Mouse (Mus musculus) intestine, embryonic 16.5 days (tissue): ENCODE results near the gene Ubl4b. TPM values are rescaled to one million over a fixed set of nuclear protein-coding genes. Genes with fewer than 3 reads are reported as not detected.

Experiments used
- ATAC-seq: fragments of 200-750 bp; cut with Nextera tagmentation; 2 replicates; pipeline ENCODE4 v1.8.0; 2017; ENCODE audit warnings: moderate TSS enrichment, moderate library complexity
- H3K27ac ChIP-seq: fragments of 300-500 bp; sonication (generic); 2 replicates; pipeline ENCODE4 v1.5.1; 2014; ENCODE audit warnings: mild to moderate bottlenecking, low read length
- H3K27me3 ChIP-seq: fragments of 300-500 bp; sonication (generic); replicated peaks from 2 replicates; pipeline ENCODE4 v1.6.1; 2014; ENCODE audit warnings: low read length, control low read depth, mixed read lengths; ENCODE audit not compliant: control insufficient read depth, insufficient read depth
- H3K36me3 ChIP-seq: fragments of 300-500 bp; sonication (generic); 2 replicates; pipeline ENCODE4 v1.6.1; 2014; ENCODE audit warnings: low read length, control low read depth; ENCODE audit not compliant: control insufficient read depth, insufficient read depth
- H3K4me1 ChIP-seq: fragments of 300-500 bp; sonication (generic); 2 replicates; pipeline ENCODE4 v1.6.1; 2014; ENCODE audit warnings: low read length, control low read depth, mixed read lengths; ENCODE audit not compliant: control insufficient read depth, insufficient read depth
- H3K4me2 ChIP-seq: fragments of 300-500 bp; sonication (generic); 2 replicates; pipeline ENCODE4 v1.6.1; 2014; ENCODE audit warnings: low read depth, low read length, control low read depth
- H3K4me3 ChIP-seq: fragments of 300-500 bp; sonication (generic); 2 replicates; pipeline ENCODE4 v1.5.1; 2014; ENCODE audit warnings: mild to moderate bottlenecking, low read length
- H3K9ac ChIP-seq: fragments of 300-500 bp; sonication (generic); 2 replicates; pipeline ENCODE4 v1.6.1; 2014; ENCODE audit warnings: low read depth, low read length
- H3K9me3 ChIP-seq: fragments of 300-500 bp; sonication (generic); 2 replicates; pipeline ENCODE4 v1.6.1; 2016; ENCODE audit warnings: low read length, control low read depth; ENCODE audit not compliant: control insufficient read depth
- WGBS: fragments of 180-500 bp; shearing (Covaris S2); extraction: QIAGEN DNeasy Blood & Tissue Kit; methylation state at CpG from one replicate; pipeline ENCODE4 v1.1.7; 2014; 5-methylcytosine and 5-hydroxymethylcytosine counted together
- polyA plus RNA-seq: library from polyadenylated mRNA; unstranded; fragments of >200 nt; fragmentation: Nextera tagmentation; extraction: Ambion mirVana; gene quantifications from 2 replicates; pipeline ENCODE4 v1.2.1, GENCODE M21; 2015

Gene Ubl4b
- polyA plus RNA-seq, 1 experiment from 2014 or later = not detected

GRCm38 (mm10) chr3:107576807-107577206 lies 21.9 kb upstream of the Ubl4b start:
- H3K27me3 ChIP-seq = peaks cover 31% of the 10 kb centered on the region
- no peak overlapping the region for H3K4me2 ChIP-seq
- H3K9me3 ChIP-seq = no peaks in the 10 kb centered on the region
- peaks cover 5% of the 10 kb centered on the region; the same call in 1 of the 2 replicates for H3K4me1 ChIP-seq
- no peaks in the 10 kb centered on the region for H3K36me3 ChIP-seq
- no peak for ATAC-seq
- no peak overlapping the region for H3K4me3 ChIP-seq
- no peak overlapping the region for H3K27ac ChIP-seq
- 77% methylated on average over 3 of the region's 3 CpGs for WGBS
- H3K9ac ChIP-seq = no peak overlapping the region

GRCm38 (mm10) chr3:107571205-107571604 lies 16.3 kb upstream of the Ubl4b start:
- H3K27me3 ChIP-seq = no peaks in the 10 kb centered on the region
- ATAC-seq = no peak
- no peak overlapping the region for H3K9ac ChIP-seq
- H3K9me3 ChIP-seq = no peaks in the 10 kb centered on the region
- H3K36me3 ChIP-seq = no peaks in the 10 kb centered on the region
- no peaks in the 10 kb centered on the region for H3K4me1 ChIP-seq
- H3K4me2 ChIP-seq = no peak overlapping the region
- 60% methylated on average over 2 of the region's 2 CpGs for WGBS
- no peak overlapping the region for H3K4me3 ChIP-seq
- no peak overlapping the region for H3K27ac ChIP-seq

GRCm38 (mm10) chr3:107568721-107569120 lies 13.8 kb upstream of the Ubl4b start:
- no peaks in the 10 kb centered on the region for H3K36me3 ChIP-seq
- H3K4me2 ChIP-seq = no peak overlapping the region
- H3K4me3 ChIP-seq = no peak overlapping the region
- peaks cover 5% of the 10 kb centered on the region; the same call in 1 of the 2 replicates for H3K27me3 ChIP-seq
- no peaks in the 10 kb centered on the region for H3K9me3 ChIP-seq
- WGBS = 53% methylated on average over 4 of the region's 4 CpGs
- no peak overlapping the region for H3K9ac ChIP-seq
- no peaks in the 10 kb centered on the region for H3K4me1 ChIP-seq
- no peak for ATAC-seq
- H3K27ac ChIP-seq = no peak overlapping the region

GRCm38 (mm10) chr3:107567766-107568165 lies 12.9 kb upstream of the Ubl4b start:
- no peaks in the 10 kb centered on the region for H3K4me1 ChIP-seq
- no peak overlapping the region for H3K4me3 ChIP-seq
- H3K9me3 ChIP-seq = no peaks in the 10 kb centered on the region
- 82% methylated on average over 7 of the region's 7 CpGs for WGBS
- H3K27ac ChIP-seq = no peak overlapping the region
- H3K9ac ChIP-seq = no peak overlapping the region
- H3K4me2 ChIP-seq = no peak overlapping the region
- H3K36me3 ChIP-seq = no peaks in the 10 kb centered on the region
- H3K27me3 ChIP-seq = peaks cover 5% of the 10 kb centered on the region; the same call in 1 of the 2 replicates
- no peak for ATAC-seq

GRCm38 (mm10) chr3:107565331-107565730 lies 10.5 kb upstream of the Ubl4b start:
- H3K4me3 ChIP-seq = no peak overlapping the region
- no peaks in the 10 kb centered on the region for H3K9me3 ChIP-seq
- no peak overlapping the region for H3K9ac ChIP-seq
- H3K27ac ChIP-seq = no peak overlapping the region
- no peak overlapping the region for H3K4me2 ChIP-seq
- ATAC-seq = no peak
- H3K27me3 ChIP-seq = peaks cover 5% of the 10 kb centered on the region; the same call in 1 of the 2 replicates
- no peaks in the 10 kb centered on the region for H3K4me1 ChIP-seq
- no peaks in the 10 kb centered on the region for H3K36me3 ChIP-seq
- 28% methylated on average over 3 of the region's 3 CpGs for WGBS

- no peak for ATAC-seq
- no peak overlapping the region for H3K9ac ChIP-seq
- no peaks in the 10 kb centered on the region for H3K36me3 ChIP-seq
- H3K4me1 ChIP-seq = no peaks in the 10 kb centered on the region
- no peak overlapping the region for H3K4me2 ChIP-seq
- 38% methylated on average over 4 of the region's 4 CpGs for WGBS
- H3K27me3 ChIP-seq = peaks cover 5% of the 10 kb centered on the region; the same call in 1 of the 2 replicates
- H3K27ac ChIP-seq = no peak overlapping the region
- no peaks in the 10 kb centered on the region for H3K9me3 ChIP-seq
- no peak overlapping the region for H3K4me3 ChIP-seq
Measured at GRCm38 (mm10) chr3:107563880-107564279, 9.0 kb upstream of the Ubl4b start.

GRCm38 (mm10) chr3:107562591-107562990 lies 7.7 kb upstream of the Ubl4b start:
- no peak for ATAC-seq
- H3K36me3 ChIP-seq = no peaks in the 10 kb centered on the region
- no peaks in the 10 kb centered on the region for H3K9me3 ChIP-seq
- WGBS = 79% methylated on average over 4 of the region's 4 CpGs
- no peak overlapping the region for H3K9ac ChIP-seq
- H3K27ac ChIP-seq = no peak overlapping the region
- H3K4me3 ChIP-seq = no peak overlapping the region
- H3K4me2 ChIP-seq = no peak overlapping the region
- H3K27me3 ChIP-seq = peaks cover 5% of the 10 kb centered on the region; the same call in 1 of the 2 replicates
- no peaks in the 10 kb centered on the region for H3K4me1 ChIP-seq

- 71% methylated on average over 2 of the region's 2 CpGs for WGBS
- Histone ChIP-seq H3K4me3 (no peak overlapping the region), H3K36me3 (no peaks in the 10 kb centered on the region), H3K9me3 (no peaks in the 10 kb centered on the region), H3K27me3 (peaks cover 5% of the 10 kb centered on the region; the same call in 1 of the 2 replicates), H3K4me2 (no peak overlapping the region), H3K9ac (no peak overlapping the region), H3K27ac (no peak overlapping the region), H3K4me1 (no peaks in the 10 kb centered on the region)
- ATAC-seq = no peak
Measured at GRCm38 (mm10) chr3:107562104-107562503, 7.2 kb upstream of the Ubl4b start.

GRCm38 (mm10) chr3:107559183-107559582 lies 4.3 kb upstream of the Ubl4b start:
- no peaks in the 10 kb centered on the region for H3K4me1 ChIP-seq
- H3K27me3 ChIP-seq = no peaks in the 10 kb centered on the region
- no peaks in the 10 kb centered on the region for H3K36me3 ChIP-seq
- H3K9me3 ChIP-seq = no peaks in the 10 kb centered on the region
- H3K27ac ChIP-seq = no peak overlapping the region
- WGBS = 12% methylated on average over 3 of the region's 3 CpGs
- H3K9ac ChIP-seq = no peak overlapping the region
- ATAC-seq = peak; percentile 82
- H3K4me3 ChIP-seq = no peak overlapping the region
- no peak overlapping the region for H3K4me2 ChIP-seq

- Histone ChIP-seq H3K9ac (no peak overlapping the region), H3K27me3 (no peaks in the 10 kb centered on the region), H3K27ac (no peak overlapping the region), H3K9me3 (no peaks in the 10 kb centered on the region), H3K4me1 (no peaks in the 10 kb centered on the region), H3K4me3 (no peak overlapping the region), H3K4me2 (no peak overlapping the region), H3K36me3 (no peaks in the 10 kb centered on the region)
- peak; percentile 57; the same call in 1 of the 2 replicates for ATAC-seq
- WGBS = 35% methylated on average over 3 of the region's 3 CpGs
Measured at GRCm38 (mm10) chr3:107558740-107559139, 3.9 kb upstream of the Ubl4b start.
